Mouse (Mus musculus) heart, adult 2 months (tissue): Measurements from ENCODE around the gene 9930104L06Rik.

ENCODE experiments used
- CTCF ChIP-seq: fragments of 200-600 bp; IDR thresholded peaks from 2 replicates; pipeline ENCODE4 v1.8.1; 2022; ENCODE audit warnings: antibody characterized with exemption, mild to moderate bottlenecking, moderate library complexity
- EP300 ChIP-seq: fragments of 200-500 bp; IDR thresholded peaks from 2 replicates; pipeline ENCODE4 v1.6.1; 2011; ENCODE audit warnings: low read depth, low read length, control low read depth; ENCODE audit not compliant: insufficient read depth
- POLR2A ChIP-seq: fragments of 200-500 bp; IDR thresholded peaks from 2 replicates; pipeline ENCODE4 v1.6.1; 2011; ENCODE audit warnings: mild to moderate bottlenecking, low read depth, low read length, control low read depth; ENCODE audit not compliant: insufficient read depth

DNA sequence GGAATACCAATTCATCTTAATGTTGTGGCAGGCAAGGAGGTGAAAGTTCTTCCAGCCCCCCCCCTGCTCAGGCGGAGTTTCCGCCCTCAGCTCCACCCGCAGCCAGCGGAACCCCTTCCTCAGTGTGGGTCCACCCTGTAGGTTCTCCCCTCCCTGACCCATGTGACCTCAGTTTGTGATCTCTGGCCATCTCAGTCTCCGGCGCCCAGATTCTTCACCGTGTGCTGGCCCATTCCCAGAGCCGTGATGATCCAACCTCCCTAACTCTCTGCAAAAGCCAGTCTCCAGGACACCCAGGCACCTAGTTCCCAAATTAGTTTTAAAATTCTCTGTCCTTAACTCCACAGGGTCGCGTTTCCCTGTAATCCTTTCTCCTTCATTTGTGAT is 50.9 kb downstream of the 9930104L06Rik start:
- TF ChIP-seq POLR2A, result no peak
- TF ChIP-seq CTCF, result no peak
- no peak for TF ChIP-seq EP300
